Mouse (Mus musculus): ENCODE results near the gene Psen1.

Gene Psen1

DNA sequence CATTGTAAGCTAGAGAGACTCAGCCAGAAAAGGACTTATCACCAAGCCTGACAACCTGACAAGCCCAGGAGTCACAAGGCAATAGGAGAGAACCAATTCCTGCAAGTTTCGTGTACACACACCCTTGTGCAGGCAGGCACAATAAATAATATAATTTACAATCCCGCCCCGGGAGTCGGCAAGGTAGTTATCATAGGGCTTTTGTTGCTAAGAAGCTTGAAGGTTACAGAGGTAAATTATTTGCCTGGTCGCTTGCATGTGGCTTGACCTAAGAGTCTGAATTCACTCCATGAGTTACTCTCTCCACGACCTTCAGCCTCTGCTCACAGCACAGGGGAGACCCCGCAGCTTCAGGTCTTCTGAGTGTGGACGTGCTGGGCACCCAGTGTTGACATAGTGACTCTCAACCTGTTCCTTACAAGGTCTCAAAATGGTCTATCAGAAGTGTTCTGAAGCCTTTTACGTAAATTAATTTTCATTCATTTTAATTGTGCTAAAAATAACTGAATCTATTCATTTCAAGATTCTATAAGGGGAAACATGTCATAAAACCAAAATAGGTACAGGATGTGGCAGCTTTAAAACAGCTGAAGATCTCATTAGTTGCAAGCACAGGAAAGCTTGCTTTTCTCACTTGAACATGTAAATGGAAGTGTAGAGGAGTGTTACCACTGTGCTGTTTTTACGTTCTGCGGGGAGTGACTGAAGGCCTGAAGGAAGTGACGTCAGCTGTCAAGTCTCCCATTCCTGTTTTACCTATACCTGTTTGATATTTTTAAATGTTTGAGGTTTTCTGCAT is 38.8 kb downstream of the Psen1 start:
- DNase-seq (ENCODE audit: low spot score): no peak

DNA sequence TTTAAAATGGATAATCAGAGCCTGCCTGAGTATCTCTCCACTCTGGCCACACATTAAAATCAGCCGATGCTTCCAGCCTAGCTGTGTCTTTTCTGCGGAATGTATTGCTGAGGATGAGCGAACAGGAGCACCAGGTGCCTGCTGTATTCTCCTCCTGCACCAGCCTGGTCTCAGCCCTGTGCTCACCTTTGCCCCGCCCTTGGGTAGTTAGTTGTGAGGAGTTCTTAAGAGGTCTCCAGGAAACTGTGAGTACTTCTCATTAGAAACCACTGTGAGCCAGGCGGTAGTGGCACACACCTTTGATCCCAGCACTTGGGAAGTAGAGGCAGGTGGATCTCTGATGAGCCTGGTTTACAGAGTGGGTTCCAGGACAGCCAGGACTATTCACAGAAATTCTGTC is 44.3 kb downstream of the Psen1 start:
- DNase-seq (ENCODE audit: low spot score): no peak

DNA sequence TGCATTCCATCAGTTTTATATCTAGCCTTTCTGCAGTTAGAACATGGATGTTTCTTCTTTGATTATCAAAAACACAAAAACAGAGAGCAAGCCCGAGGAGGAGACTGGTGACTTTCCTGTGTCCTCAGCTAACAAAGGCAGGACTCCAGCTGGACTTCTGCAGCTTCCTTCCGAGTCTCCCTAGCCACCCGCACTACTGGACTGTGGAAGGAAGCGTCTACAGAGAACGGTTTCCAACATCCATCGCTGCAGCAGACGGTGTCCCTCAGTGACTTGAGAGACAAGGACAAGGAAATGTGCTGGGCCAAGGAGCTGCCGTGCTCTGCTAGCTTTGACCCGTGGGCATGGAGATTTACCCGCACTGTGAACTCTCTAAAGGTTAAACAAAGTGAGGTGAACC is 46.1 kb downstream of the Psen1 start:
- DNase-seq (ENCODE audit: low spot score): no peak

DNA sequence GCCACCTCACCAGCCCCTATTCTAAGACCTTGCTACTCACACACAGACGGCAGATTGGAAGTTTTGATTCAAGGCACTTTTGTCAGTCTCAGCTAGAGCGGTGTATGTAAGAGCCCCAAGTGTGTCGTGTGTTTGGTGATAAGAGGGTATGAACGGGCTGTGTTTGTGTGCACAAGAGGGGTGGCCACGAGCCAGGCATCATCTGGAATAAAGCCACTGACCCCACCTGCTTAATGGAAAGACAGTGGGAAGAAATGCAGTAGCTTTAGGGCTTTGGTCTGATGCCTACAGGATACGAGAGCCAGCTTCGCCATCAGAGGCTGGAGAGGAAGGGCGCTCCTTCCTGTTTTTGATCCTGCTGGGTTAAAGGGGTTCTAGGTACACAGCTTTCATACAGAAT is 48.3 kb downstream of the Psen1 start:
- DNase-seq (ENCODE audit: low spot score): no peak

DNA sequence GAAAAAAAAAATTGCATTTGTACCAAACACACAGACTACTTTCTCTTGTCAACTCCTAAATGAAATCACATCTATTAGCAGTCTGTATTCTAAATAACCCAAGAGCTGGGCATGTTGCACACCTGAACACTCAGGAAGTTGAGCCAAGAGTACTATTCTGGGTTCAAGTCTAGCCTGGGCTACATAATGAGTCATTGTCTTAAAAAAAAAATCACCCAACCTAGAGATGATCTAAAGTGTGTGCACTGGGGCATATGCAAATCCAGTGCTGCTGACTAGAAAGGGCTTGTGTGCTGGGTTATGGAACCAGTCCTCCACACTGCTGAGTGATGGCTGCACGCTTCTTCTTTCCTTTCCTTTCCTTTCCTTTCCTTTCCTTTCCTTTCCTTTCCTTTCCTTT is 50.7 kb downstream of the Psen1 start:
- no peak for DNase-seq (ENCODE audit: low spot score)

DNA sequence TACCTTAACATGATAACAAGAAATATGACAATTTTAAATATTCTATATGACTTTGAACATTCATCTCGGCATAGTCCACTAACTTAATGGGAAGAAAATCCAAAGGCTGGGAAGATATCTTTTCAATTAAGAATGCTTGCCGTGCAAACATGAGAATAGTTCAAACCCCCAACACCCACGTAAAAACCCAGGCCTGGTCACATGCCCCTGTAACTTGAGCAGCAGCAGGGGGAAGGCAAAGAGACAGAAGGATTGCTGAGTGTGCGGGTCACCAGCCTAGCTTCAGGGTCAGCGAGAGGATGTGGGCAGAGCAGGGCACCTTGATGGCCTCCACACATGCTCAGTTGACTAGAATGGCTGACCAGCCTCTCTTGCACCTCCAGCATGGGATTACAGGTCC is 53.8 kb downstream of the Psen1 start:
- no peak for DNase-seq (ENCODE audit: low spot score)

DNA sequence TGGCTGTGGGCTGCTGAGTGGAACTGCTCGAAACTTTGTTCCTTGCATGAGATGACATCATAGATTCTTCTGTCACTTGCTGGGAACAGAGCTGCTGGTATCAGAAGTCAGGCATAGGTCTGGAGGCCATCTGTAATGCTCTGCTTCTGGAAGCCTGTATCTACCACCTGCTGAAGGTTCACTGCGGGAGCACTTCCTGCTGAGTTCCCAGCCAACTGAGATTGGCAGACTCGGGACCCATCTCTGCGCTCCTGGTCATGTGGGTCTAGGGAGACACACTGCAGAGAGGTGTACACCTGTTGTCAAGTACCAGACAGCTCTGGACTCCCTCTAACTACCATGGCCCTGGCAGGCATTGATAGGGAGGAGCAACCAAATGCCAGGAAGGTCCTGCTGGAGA is 54.9 kb downstream of the Psen1 start:
- DNase-seq (ENCODE audit: low spot score): no peak

DNA sequence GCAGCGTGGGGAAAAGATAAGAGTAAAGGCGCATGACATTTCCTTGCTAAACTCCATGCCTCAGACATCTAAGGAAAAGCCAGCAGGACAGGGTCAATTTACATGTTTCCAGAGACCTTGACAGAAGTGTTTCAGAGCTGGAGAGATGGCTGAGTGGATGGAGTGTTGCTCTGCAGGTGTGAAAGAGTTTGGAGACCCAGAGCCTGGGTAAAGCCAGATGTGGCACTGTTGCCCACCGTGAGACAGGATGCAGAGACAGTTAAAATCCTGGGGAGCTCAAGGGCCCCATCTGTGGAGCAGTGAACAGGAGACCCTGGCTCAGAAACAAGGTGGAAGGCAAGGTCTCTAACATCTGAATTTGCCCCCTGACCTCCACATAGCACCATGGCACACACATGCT is 55.8 kb downstream of the Psen1 start:
- no peak for DNase-seq (ENCODE audit: low spot score)

DNA sequence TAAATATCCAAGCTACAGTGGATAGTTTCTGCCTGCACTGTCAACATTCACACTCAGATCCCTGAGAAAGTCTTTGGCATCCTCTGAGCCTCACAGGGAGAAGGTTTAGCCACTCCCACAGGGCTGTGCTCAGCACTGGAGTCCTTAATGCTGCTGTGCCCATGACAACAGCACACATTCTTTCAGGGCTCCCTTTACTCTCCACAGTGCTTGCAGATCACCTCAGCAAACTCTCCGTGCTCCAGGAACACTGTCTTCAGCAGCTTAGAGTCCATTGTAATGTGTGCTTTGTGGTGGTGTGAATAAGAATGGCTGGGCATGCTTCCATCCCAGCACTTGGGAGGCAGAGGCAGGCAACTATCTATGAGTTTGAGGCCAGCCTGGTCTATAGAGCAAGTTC is 61.2 kb downstream of the Psen1 start:
- no peak for DNase-seq (ENCODE audit: low spot score)

DNA sequence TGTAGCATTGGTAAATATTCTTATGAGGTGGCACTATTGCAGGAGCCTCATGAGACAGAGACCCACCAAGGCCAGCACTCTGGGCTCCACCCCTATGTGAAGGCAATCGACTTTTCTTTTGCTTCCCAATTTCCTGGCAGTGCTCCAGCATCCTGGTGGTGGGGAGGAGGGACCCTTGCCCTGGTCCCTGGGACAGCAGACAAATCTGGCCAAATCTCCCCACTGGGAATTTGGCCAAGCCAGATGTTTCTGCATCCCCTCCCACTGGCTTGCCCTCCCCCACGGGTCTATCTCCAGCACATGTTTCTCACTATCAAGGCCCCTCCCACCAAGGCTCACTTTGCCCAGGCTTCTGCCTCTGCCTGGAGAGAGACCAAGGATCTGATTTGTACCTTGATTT is 64.5 kb downstream of the Psen1 start:
- DNase-seq (ENCODE audit: low spot score): no peak

DNA sequence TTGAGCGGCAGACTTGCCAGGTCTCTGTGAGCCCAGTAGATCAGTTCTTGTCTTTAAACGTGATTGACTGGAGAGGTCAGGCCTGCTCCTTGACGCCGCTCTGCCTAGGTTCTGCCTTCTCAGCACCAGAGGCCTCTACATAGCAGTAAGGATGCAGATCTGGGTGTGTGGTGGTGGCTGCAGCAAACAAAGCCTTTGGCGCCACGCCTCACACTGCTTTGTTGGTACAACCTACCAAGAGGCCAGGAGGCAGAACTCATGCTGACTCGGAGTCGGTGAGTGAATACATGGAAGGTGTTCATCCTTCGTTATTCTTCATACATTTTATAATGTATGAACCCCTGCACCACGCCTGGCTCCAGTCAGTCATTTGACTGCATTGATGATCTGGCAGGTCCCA is 70.8 kb downstream of the Psen1 start:
- DNase-seq (ENCODE audit: low spot score): no peak

DNA sequence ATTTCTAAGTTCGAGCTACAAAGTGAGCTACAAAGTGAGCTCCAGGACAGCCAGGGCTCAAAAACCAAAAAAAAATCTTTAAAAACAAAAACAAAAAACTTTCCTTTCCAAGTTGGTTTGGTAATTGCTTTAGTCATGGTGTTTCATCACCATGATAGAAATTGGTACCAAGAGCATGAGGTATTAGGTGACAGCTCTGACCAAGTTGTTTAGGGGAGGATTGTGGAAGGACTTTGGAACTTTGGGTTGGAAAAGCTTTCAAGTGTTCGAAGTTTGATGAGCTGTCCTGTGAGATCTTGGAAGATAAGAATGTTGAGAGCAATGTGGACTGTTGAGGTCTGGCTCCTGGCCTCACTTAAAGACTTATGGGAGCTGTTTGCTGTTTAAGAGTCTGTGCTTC is 72.2 kb downstream of the Psen1 start:
- no peak for DNase-seq (ENCODE audit: low spot score)

DNA sequence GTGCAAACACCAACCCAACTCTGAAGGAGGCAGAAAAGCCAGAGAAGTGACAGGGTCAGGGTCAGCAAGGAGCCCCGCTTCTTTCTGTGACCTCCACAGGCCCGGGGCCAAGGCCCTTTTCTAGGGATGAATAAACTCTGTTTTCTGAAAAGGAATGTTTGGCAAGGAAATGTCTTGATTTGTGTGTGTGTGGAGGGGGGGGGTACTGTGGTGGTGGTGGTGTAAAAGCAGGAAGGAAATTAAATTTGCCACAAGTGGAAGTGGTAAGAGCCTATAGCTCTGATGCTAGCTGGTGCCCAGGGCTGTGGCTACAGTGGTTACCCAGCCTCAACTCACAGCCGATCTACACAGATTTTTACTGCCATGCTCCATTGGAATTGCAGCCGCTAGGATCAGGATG is 74.8 kb downstream of the Psen1 start:
- no peak for DNase-seq (ENCODE audit: low spot score)

DNA sequence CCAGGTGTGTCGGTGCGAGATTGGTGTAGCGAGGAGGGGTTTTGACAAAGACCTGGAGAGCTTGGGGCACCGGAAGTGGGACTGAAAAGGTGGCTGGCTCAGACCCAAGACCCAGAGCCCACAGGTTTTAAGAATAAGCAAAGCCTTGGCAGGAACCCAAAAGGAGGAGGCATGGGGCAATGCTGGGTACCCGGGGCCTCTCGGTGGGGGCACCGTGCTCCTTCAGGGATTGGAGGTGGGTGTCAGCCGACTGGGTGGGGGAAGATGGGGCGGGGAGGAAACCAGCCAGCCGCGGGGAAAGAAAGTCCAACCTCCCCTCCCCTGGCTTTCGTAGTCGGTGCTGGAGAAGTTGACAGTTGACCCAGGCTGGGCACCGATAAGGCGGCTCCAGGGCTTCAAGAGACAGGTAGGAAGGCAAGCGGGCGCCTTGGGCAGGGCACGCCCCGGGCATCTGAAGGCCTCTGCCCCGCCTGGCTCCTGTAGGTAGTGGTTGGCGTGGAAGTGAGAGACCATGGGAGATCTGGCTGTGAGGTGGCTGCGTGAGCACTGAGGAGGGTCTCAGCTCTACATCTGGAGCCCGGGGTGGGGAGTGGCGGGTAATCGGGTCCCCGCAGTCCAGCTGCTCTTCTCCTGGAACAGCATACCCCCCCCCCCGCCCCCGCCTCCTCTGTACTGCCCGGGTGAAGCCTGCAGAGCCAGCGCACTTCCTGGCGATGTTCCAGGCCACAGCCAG is 75.5 kb downstream of the Psen1 start, which contains the start of gene Papln:
Gene Papln, plus strand, starts transcription at position 324 of the 733 bp plus-strand sequence.
- no peak for DNase-seq (ENCODE audit: low spot score)

DNA sequence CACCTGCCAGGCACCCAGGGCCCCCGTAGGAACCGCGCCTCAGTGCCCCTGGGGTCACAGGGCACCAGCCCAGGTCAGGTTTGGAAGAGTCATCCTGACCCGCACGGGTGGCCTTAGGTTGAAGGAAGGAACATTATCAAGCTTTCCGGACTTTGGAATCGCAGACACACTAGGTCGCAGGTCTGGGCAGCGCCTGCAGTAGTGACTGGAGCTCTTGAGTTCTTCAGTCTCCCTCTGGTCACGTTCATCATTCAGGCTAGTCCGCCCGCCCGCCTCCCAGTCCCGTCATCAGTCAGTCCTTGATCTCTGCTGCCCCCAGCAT is 76.1 kb downstream of the Psen1 start:
- no peak for DNase-seq (ENCODE audit: low spot score)

DNA sequence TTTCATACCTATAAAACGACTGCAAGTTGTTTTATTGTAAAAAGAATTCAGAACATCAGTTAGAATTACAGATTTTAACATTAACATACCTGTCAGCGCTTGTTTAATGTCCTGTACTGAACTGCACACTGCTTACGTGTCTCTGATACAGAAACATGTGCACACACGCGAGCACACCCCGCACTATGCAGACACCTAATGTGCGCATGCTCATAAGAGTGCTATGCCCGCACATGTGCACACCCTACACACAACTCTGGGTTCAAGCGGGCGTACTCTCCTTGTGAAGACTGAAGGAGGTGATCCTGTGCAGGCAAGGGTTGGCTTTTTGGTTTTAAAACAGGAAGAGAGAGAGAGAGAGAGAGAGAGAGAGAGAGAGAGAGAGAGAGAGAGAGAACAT is 76.6 kb downstream of the Psen1 start:
- no peak for DNase-seq (ENCODE audit: low spot score)

DNA sequence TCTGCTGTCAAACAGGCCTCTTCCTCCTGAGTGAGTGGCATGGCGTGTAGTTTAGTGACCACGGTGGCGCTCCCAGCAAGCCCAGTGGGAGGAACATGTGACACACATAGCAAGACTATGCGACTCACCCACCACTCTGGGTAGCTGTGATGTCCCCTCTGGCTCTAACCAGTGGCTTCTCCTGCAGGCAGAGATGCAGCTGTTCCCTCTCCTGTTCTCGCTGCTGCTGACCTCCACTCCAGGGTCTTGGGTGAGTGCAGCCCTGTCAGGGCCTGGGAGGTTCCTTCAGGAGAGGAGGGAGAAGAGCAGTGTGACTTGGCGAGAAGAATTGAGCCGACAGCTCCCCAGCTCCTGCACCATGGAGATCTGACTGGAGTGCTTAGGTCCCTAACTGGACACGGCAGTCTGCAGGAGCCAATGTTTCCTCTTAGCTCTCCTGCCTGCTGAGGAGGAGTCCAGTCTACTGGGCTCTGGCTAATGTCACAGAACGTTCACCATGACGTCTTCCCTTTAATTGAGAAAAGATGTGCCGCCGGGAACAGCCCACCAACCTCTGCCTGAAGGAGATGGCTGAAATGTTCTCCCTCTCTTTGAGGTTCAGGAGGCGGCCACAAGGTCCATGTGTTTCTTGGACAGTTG is 78.1 kb downstream of the Psen1 start:
- no peak for DNase-seq (ENCODE audit: low spot score)

DNA sequence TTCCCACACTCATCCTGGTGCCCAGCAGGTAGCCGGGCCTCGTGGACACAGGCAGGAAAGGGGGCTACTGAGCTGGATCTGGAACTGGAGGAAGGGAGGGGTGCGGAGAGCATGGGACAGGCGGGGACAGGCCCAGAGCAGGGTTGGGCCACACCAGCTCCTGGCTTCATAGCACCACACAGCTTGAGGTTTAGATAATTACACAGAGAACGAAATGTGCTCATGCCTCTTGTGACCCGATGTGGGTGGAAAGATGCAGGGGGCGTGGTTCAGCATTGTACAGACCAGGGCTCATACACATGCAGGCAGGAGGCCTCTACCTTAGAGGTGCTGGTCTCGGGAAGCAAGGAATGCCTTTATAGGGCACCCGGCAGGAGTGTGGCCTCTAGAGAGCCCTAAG is 79.9 kb downstream of the Psen1 start:
- no peak for DNase-seq (ENCODE audit: low spot score)

DNA sequence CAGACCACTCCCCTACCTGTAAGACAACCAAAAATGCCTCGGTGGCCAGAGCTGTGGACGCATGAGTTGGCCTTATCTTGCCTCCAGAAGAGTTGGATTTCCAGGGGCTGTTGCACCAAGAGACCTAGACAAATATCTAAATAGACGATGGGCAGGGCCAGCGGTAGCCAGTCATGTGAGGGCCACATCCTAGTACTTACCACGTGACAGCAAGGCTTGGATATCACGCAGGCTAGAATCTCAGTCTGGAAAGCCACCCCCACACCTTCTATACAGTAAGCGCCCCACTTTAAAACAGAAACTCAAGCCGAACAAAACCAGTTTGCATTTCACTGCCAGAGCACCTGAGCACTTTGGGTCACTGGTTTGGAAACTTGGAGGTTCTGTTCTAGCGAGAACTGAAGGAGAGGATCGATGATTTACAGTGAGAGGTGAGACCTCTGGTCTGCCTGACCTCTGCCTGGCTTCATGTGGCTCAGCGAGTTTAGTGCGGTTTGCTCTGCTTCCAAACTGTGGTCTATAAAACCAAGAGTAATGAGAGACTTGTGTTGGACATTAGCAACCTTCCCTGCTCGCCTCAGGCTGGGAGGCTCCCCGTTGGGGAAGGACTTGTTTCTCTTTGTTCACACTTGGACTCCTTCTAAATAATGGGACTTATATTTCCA is 80.4 kb downstream of the Psen1 start:
- DNase-seq (ENCODE audit: low spot score): no peak

DNA sequence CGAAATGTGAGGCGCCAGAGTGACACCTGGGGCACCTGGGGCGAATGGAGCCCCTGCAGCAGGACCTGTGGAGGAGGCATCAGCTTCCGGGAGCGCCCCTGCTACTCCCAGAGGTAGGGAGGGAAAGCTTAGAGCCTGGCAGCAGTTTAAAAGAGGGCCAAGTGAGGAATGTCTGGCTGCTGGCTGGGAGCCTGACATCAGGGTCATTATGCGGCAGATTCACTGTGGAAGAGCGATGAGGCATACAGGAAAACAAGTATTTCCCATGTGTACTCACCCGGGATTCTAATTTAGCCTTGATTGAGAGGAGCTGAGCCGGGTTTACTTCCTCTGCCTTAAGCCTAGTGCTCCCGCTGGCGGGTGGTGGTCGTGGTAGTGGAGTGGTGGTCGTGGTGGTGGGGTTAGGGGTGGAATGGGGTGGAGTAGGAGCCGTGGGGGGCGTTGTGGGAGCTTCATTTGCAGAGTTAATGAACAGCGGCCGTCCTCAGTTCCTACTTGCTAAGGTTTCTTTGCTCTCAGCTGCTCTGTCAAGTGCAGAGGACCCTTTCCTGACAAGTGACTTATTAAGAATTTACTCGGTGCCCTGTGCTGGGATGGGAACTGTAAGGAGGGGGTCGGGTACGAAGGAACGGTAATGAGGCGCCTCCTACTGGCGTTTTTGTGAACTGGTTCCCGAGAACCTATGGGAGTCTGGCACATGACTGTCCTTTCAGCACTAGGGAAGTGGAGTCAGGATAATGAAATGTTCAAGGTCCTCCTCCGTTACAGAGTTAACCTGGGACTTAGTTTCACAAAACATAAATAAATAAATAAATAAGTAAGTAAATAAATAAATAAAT is 82.7 kb downstream of the Psen1 start:
- DNase-seq (ENCODE audit: low spot score): no peak

DNA sequence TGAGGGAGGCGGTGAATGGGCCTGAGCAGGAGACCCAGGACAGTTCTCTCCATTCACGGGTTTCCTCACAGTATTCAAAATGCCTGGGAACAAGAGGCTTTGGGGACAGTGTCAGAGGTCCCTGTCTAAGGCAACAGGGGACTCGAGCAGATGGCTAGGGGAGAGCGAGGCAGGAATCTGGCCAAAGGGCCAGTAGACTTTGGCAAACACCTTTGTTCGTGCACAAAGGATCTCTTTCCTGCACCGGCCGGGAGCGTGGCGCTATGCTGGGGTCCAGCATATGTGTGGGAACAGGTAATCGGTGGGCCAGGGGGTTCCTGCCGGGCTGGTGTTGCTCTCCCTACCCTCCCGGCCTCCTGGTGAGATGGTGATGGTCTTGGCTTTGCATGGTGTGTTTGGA is 87.7 kb downstream of the Psen1 start:
- no peak for DNase-seq (ENCODE audit: low spot score)

DNA sequence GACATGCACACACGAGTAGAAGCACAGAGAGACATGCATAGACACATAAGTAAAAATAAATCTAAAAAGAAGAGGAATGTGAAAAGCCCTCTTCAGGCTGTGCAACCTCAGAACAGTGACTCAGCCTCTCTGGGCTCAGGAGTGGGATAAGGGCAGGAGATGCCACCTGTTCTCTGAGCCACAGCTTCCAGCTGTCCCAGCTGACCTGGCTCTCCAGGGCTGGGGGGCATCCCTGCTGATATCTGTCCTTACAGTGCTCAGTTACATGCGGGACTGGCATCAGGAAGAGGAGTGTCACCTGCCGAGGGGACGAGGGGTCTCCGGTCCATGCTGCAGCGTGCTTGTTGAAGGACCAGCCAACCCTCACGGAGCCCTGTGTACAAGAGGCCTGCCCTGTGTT is 88.8 kb downstream of the Psen1 start:
- no peak for DNase-seq (ENCODE audit: low spot score)
